Mouse (Mus musculus) G1E (cell line): ENCODE measurements around the gene Coasy. TPM values are rescaled to one million over a fixed set of nuclear protein-coding genes. Genes with fewer than 3 reads are reported as not detected.
A peak's percentile ranks its signal among the peaks of the same experiment; 100 is the strongest.

Source experiments
- ATAC-seq: 2 replicates; pipeline ENCODE4 v1.8.0; 2016; ENCODE audit warnings: mild to moderate bottlenecking; ENCODE audit not compliant: insufficient number of reproducible peaks, poor library complexity, low FRiP score, severe bottlenecking; ENCODE audit errors: extremely low read depth
- DNase-seq: peaks from one replicate; pipeline ENCODE4 v3.0.0; 2012; ENCODE audit warnings: low spot score
- H3K27me3 ChIP-seq: 2 replicates; pipeline ENCODE4 v1.6.1; 2012; ENCODE audit warnings: mild to moderate bottlenecking, low read length, inconsistent platforms; ENCODE audit not compliant: insufficient read depth
- H3K36me3 ChIP-seq: replicated peaks from 2 replicates; pipeline ENCODE3; 2012; ENCODE audit warnings: mild to moderate bottlenecking, inconsistent platforms
- H3K4me1 ChIP-seq: 2 replicates; pipeline ENCODE4 v1.6.1; 2012; ENCODE audit warnings: low read depth, low read length, inconsistent platforms, mixed read lengths; ENCODE audit not compliant: insufficient read depth
- H3K4me3 ChIP-seq: 2 replicates; pipeline ENCODE4 v1.5.1; 2012; ENCODE audit warnings: low read depth, mild to moderate bottlenecking, inconsistent platforms, low read length, moderate library complexity, mixed read lengths
- H3K9me3 ChIP-seq: replicated peaks from 2 replicates; pipeline ENCODE4 v1.6.1; 2012; ENCODE audit warnings: inconsistent platforms
- CTCF ChIP-seq: IDR thresholded peaks from 2 replicates; pipeline ENCODE4 v1.5.1; 2012; ENCODE audit warnings: low read depth, low read length, inconsistent platforms, mixed read lengths
- GATA1 ChIP-seq: IDR thresholded peaks from 2 replicates; pipeline ENCODE4 v1.6.1; 2012; ENCODE audit warnings: borderline replicate concordance, low read length, inconsistent platforms, mixed read lengths
- GATA2 ChIP-seq: IDR thresholded peaks from 2 replicates; pipeline ENCODE4 v1.6.1; 2012; ENCODE audit warnings: low read depth, low read length, inconsistent platforms, borderline replicate concordance
- POLR2AphosphoS5 ChIP-seq: IDR thresholded peaks from 2 replicates; pipeline ENCODE4 v1.6.1; 2012; ENCODE audit warnings: low read depth, low read length, inconsistent platforms; ENCODE audit not compliant: insufficient replicate concordance
- TAL1 ChIP-seq: conservative IDR thresholded peaks from 2 replicates; pipeline ENCODE4 v1.6.1; 2012; ENCODE audit warnings: low read depth, low read length, inconsistent platforms, mixed read lengths
- polyA plus RNA-seq: library from polyadenylated mRNA; stranded (reverse); fragments of >175 nt; gene quantifications from 2 replicates; pipeline ENCODE4 v1.2.3, GENCODE M21; 2012
- total RNA-seq, 2 experiments: library from RNA; stranded (forward) in 1 of 2; stranded (reverse) in 1 of 2; fragments of 200-1000 nt in 1 of 2; fragments of >200 nt in 1 of 2; fragmentation: Nextera tagmentation in 1 of 2; gene quantifications; 2 replicates each; pipeline ENCODE4 v1.2.3; 2014 to 2017

Gene Coasy
- total and polyA plus RNA-seq, 3 experiments: 26.7 to 39.3 (median 32.6) TPM

- DNase-seq: no peak
- no peak for ATAC-seq
- Histone ChIP-seq H3K4me3 (peak overlapping the region; percentile 79), H3K27me3 (no peaks in the 10 kb centered on the region), H3K36me3 (peaks cover 78% of the 10 kb centered on the region), H3K4me1 (peaks cover 41% of the 10 kb centered on the region), H3K9me3 (no peaks in the 10 kb centered on the region)
- TF ChIP-seq GATA2 (no peak), GATA1 (no peak), POLR2AphosphoS5 (no peak), TAL1 (no peak), CTCF (no peak)
Measured at GRCm38 (mm10) chr11:101094930-101095313, 12.6 kb downstream of the Coasy start.

GRCm38 (mm10) chr11:101095314-101096024, 13.1 kb downstream of the Coasy start, which contains the start of gene Psmc3ip:
Psmc3ip (minus strand) TSS chr11:101095436.
- peaks cover 78% of the 10 kb centered on the region for H3K36me3 ChIP-seq

DNA sequence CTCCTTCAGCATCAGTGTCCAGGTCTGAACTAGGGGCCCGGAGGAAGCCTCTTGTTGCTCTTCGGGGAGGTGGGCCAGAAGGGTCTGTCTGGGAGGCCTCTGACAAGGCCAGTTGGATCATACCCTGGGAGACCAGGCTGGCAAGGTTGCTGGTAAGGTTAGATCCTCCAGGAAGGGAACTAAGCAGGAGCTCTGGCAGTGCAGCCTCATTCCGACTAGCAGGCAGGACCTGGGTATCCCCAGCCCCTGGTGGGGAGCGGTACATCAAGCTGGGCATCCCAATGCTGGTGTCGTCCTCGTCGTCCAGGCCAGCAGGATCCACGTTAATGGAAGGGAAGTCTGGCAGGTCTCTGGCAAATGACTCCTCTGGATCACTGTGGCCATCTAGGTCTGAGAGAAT, 15.9 kb downstream of the Coasy start:
- no peak for TF ChIP-seq CTCF
- no peak for TF ChIP-seq GATA2
- no peak for TF ChIP-seq GATA1
- no peak for TF ChIP-seq POLR2AphosphoS5
- TF ChIP-seq TAL1: no peak
- Histone ChIP-seq H3K4me3 (no peak overlapping the region), H3K27me3 (no peaks in the 10 kb centered on the region), H3K36me3 (peaks cover 78% of the 10 kb centered on the region), H3K4me1 (peaks cover 30% of the 10 kb centered on the region), H3K9me3 (no peaks in the 10 kb centered on the region)
- DNase-seq (no peak), ATAC-seq (no peak)

More at GRCm38 (mm10) chr11:101095314-101096024, 13.1 kb downstream of the Coasy start, which contains the start of gene Psmc3ip:
- H3K4me3 ChIP-seq: peak within 1 kb of the TSS; percentile 79
- peak; percentile 92 for ATAC-seq
- H3K27me3 ChIP-seq: no peaks in the 10 kb centered on the region
- H3K4me1 ChIP-seq: peaks cover 41% of the 10 kb centered on the region
- DNase-seq: peak; percentile 99
- H3K9me3 ChIP-seq: no peaks in the 10 kb centered on the region
- TF ChIP-seq GATA1 (no peak), GATA2 (no peak), TAL1 (no peak), POLR2AphosphoS5 (no peak), CTCF (no peak; the same call in 1 of the 2 replicates)

- H3K4me3 ChIP-seq: no peak overlapping the region
- H3K27me3 ChIP-seq: no peaks in the 10 kb centered on the region
- H3K4me1 ChIP-seq: peaks cover under 1% of the 10 kb centered on the region; the same call in 1 of the 2 replicates
- ATAC-seq (no peak), DNase-seq (no peak)
- no peaks in the 10 kb centered on the region for H3K9me3 ChIP-seq
- H3K36me3 ChIP-seq: peaks cover 91% of the 10 kb centered on the region
- no peak for TF ChIP-seq POLR2AphosphoS5
- no peak for TF ChIP-seq CTCF
- TF ChIP-seq GATA1: no peak
- no peak for TF ChIP-seq GATA2
- no peak for TF ChIP-seq TAL1
Measured at GRCm38 (mm10) chr11:101103011-101103410, 20.6 kb downstream of the Coasy start.

- peaks cover 72% of the 10 kb centered on the region for H3K36me3 ChIP-seq
- no peaks in the 10 kb centered on the region for H3K27me3 ChIP-seq
- no peak for TF ChIP-seq GATA1
- TF ChIP-seq CTCF: no peak
- no peak for TF ChIP-seq TAL1
- no peak for TF ChIP-seq POLR2AphosphoS5
- TF ChIP-seq GATA2: no peak
- DNase-seq: no peak
- H3K4me1 ChIP-seq: peaks cover 8% of the 10 kb centered on the region
- H3K9me3 ChIP-seq: peaks cover 3% of the 10 kb centered on the region; the same call in 1 of the 2 replicates
- no peak for ATAC-seq
- no peak overlapping the region for H3K4me3 ChIP-seq
Measured at GRCm38 (mm10) chr11:101109351-101109750, 27.0 kb downstream of the Coasy start.

GRCm38 (mm10) chr11:101110708-101111107, 28.3 kb downstream of the Coasy start:
- DNase-seq: no peak
- TF ChIP-seq CTCF (no peak), POLR2AphosphoS5 (no peak), GATA2 (no peak), TAL1 (no peak), GATA1 (no peak)
- peaks cover 71% of the 10 kb centered on the region for H3K36me3 ChIP-seq
- H3K4me3 ChIP-seq: no peak overlapping the region
- H3K27me3 ChIP-seq: no peaks in the 10 kb centered on the region
- peaks cover 3% of the 10 kb centered on the region; the same call in 1 of the 2 replicates for H3K9me3 ChIP-seq
- H3K4me1 ChIP-seq: peaks cover 17% of the 10 kb centered on the region
- no peak for ATAC-seq
